Mouse (Mus musculus) urinary bladder, postnatal 10 days (tissue): ENCODE data around the gene Pdzd11.

Experiments
- DNase-seq: peaks from one replicate; pipeline ENCODE4 v3.0.0; 2022; ENCODE audit warnings: low spot score

Gene Pdzd11

GRCm38 (mm10) chrX:100625802-100626793 lies at the start of gene Pdzd11:
Gene Pdzd11 (minus strand): TSS chrX:100626568.
- DNase-seq, result peak; percentile 41

GRCm38 (mm10) chrX:100664825-100665224 lies 38.5 kb upstream of the Pdzd11 start:
- DNase-seq, result no peak

GRCm38 (mm10) chrX:100652848-100653247 lies 26.5 kb upstream of the Pdzd11 start:
- no peak for DNase-seq

- no peak for DNase-seq
Observed at GRCm38 (mm10) chrX:100638477-100638876, 12.1 kb upstream of the Pdzd11 start.

GRCm38 (mm10) chrX:100629076-100629475 lies 2.7 kb upstream of the Pdzd11 start:
- no peak for DNase-seq

GRCm38 (mm10) chrX:100625546-100625801 lies 894 bp downstream of the Pdzd11 start, which contains the start of gene Kif4:
Gene Kif4 (plus strand): TSS chrX:100625737.
- DNase-seq, result no peak

GRCm38 (mm10) chrX:100625146-100625545 lies 1.2 kb downstream of the Pdzd11 start:
- DNase-seq, result no peak

- no peak for DNase-seq
Observed at GRCm38 (mm10) chrX:100624242-100624641, 2.1 kb downstream of the Pdzd11 start.

- no peak for DNase-seq
Observed at GRCm38 (mm10) chrX:100621366-100621765, 5.0 kb downstream of the Pdzd11 start.

- no peak for DNase-seq
Observed at GRCm38 (mm10) chrX:100618488-100618887, 7.9 kb downstream of the Pdzd11 start.

- DNase-seq, result no peak
Observed at GRCm38 (mm10) chrX:100605314-100605713, 21.1 kb downstream of the Pdzd11 start, which contains the start of gene Arr3. Gene Arr3 (plus strand): TSS chrX:100605497.

- no peak for DNase-seq
Observed at GRCm38 (mm10) chrX:100599755-100600154, 26.6 kb downstream of the Pdzd11 start.

- no peak for DNase-seq
Observed at GRCm38 (mm10) chrX:100597439-100597838, 28.9 kb downstream of the Pdzd11 start.

- DNase-seq, result no peak
Observed at GRCm38 (mm10) chrX:100594791-100595190, 31.6 kb downstream of the Pdzd11 start, which contains the start of gene P2ry4. Gene P2ry4 (minus strand): TSS chrX:100594869.
